22 mouse cellular contexts compared by ENCODE assay signal in the genomic region with DNA sequence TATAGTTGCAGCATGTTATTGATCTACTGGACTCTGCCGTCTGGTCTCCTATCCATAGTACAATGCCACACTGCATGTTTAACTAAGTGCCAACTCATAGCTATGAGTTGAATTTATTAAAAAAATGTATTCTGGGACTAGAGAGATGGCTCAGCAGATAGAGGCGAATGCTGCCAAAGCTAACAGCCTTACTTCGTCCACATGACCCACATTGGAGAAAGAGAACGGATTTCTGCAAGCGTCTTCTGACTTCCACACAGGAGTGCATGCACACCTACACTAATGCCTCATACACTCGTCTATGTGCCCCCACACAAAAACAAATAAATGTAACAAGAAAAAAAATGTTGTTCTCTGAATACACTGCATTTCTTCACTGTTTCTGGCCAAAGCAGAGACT.
"Had no signal": no experiment of that assay in that cellular context is flagged by ENCODE, and none has a peak within 500 bp of the region (broad histone marks: within the 10 kb centered on the region; RNA-seq: fewer than 3 reads in every experiment).

No protein-coding gene starts in this region.

- H3K27ac ChIP-seq: kidney, postnatal 0 days; layer of hippocampus, adult 2 months; limb, embryonic 12.5 days; limb, embryonic 15.5 days; liver, embryonic 14.5 days; macrophage; midbrain, embryonic 12.5 days; midbrain, embryonic 15.5 days; neural tube, embryonic 13.5 days; stomach, postnatal 0 days had no signal

- DNase-seq: kidney, postnatal 25 days; layer of hippocampus, adult 9-11 months; left cerebral cortex, postnatal 4 days; liver, postnatal 0 days; lung, embryonic 14.5 days; retina, postnatal 1 day; right cerebral cortex, postnatal 4 days; thymus, adult 2 months; thymus, postnatal 14 days; thymus, postnatal 4 days had no signal

- ATAC-seq: liver, postnatal 0 days; lung, postnatal 0 days; midbrain, embryonic 15.5 days had no signal

- H3K4me3 ChIP-seq: layer of hippocampus, adult 2 months; limb, embryonic 12.5 days; limb, embryonic 15.5 days; midbrain, embryonic 12.5 days; midbrain, embryonic 15.5 days; myocyte; neural tube, embryonic 13.5 days had no signal

- H3K4me1 ChIP-seq: limb, embryonic 12.5 days; limb, embryonic 15.5 days; midbrain, embryonic 12.5 days; midbrain, embryonic 15.5 days; neural tube, embryonic 13.5 days had no signal
